Mouse (Mus musculus) cerebellum, adult (tissue): ENCODE results near the gene Cd300ld4.
"Not testable (repeated sequence)": the region's sequence is repeated elsewhere in the genome, so short reads cannot be mapped to it uniquely, and the experiment has no call there.

Source experiments
- ATAC-seq: cut with Nextera tagmentation; 2 replicates; pipeline ENCODE4 v1.9.2; 2017; ENCODE audit warnings: mild to moderate bottlenecking, moderate library complexity, mixed read lengths; ENCODE audit not compliant: insufficient number of reproducible peaks, low FRiP score, low TSS enrichment

Gene Cd300ld4

DNA sequence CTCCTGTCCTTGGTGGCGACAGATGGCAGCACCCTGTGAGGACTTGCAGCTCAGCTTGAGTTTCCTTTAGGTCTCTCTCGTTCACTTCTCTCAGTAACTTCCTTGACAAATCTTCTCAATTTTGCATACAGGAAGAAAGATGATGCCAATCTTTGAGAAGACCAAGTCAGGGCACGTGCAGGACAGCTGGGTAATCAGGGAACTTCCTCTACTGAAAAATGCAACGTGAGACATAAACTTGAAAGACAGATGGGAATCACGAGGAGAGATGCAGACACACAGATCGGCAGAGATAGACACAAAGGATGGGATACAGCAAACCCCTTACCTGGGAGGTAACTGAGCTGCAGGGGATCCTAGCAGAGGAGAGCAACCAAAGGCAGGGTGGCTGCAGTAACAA is at the start of gene Cd300ld4:
TSS of gene Cd300ld4 (minus strand) at position 101 of the 400 bp plus-strand sequence.
- ATAC-seq = not testable (repeated sequence)

DNA sequence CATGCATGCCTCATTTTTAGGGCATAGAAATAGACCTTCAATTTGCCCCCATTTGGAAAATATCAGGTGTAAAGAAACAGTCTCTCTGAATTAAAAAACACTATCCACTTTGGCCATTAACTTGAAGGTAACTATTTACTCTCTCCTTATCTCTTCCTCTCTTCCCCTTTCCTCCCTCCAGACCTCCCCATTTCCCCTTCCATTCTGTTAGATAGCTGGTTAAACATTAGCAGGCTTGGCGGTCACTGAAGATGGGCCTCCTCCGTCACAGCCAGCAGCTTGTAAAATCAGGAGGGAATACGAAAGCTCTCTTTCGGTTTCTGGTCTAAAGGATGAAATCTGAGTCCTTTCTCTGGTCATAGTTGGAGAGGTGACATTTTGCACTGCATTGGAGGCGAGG is 49.0 kb upstream of the Cd300ld4 start:
- no peak for ATAC-seq

DNA sequence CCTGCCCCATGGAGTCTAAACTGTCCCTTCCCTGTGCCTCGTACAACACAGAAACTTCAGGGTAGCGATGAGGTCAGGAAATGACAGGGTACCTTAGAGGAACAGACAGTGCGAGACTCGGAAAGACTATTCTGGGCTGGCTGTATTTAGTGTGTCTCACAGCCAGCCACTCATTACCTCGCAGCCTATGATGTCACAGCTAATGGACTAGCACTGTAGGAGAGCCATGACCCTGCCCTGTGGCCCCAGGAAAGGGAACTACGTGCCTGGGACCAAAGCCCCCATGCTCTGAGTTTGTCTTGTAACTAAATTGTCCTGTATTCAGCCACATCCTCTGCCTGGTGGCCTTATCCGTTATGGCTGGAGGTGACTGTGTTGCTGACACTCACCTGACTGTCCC is 48.6 kb upstream of the Cd300ld4 start:
- no peak for ATAC-seq

DNA sequence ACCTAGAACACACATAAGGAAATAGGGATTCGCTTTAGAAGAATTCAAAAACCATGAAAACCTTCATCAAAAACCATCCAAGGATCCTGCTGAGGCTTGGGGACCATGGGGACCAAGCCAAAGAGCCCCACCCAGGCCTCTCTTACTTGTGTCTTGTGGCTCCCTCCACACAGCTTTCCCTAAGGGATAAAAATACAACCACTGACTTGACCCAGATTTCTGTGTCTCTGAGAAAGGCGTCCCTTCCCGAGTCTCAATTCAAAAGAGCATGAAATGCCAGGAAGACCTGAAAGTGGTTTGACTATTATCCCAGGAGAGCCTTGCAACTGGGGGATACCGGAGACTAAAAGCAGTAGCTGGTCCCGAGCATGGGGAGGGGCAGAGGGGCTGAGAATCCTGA is 46.2 kb upstream of the Cd300ld4 start:
- ATAC-seq = no peak

DNA sequence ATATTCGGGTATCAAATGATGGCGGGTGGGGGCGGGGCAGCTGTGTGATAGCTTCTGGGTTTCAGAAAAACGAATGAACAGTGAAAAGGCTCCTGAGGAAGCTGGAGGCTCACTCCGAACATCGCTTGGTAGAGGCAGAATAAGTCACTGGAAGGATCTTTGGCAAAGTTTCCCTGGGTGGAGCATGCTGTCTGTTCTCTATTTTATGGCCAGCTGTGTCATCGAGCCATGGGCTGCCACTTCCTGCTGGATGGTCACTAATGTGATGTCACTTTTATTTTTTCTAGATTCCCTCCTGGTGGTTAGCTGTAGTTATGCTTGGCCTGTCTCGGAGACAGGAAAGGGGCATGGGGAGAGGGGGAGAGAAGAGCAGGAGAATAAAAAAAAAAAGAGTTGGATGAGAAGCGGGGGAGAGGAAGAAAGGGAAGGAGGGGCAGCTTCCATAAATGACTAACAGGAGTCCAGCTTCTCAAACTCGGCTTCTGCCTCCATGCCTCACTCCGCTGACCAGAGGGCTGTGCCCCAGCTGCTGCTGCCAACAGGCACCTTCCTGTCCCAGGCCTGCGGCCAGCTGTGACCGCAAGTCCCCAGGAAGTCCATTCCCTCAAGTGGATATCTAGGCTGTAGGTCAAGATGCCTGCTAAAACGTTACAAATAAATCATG is 45.0 kb upstream of the Cd300ld4 start:
- no peak for ATAC-seq

DNA sequence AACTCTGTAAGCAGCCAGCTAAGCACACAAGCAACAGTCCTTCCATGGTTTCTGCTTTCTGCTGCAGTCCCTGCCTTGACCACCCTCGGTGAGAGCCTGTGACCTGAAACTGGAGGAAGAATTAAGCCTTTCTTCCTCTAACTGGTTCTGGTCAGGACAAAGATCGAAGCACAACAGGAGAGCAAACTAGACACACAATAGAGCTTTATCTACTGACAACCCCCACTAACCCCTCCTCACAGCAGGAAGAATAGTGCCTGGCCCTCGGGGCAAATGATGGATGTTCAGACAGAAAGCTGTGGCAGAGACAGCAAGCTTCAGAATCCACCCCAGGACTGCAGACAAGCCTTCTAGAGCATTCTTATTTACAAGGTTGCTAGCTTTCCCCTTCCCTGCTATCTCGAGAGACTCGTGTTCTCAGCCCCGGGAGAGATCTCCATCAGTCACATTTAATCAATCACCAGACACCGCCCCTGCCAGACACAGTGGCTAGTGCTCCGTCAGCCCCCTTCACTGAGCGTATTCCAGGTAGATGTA is 44.3 kb upstream of the Cd300ld4 start:
- no peak for ATAC-seq

DNA sequence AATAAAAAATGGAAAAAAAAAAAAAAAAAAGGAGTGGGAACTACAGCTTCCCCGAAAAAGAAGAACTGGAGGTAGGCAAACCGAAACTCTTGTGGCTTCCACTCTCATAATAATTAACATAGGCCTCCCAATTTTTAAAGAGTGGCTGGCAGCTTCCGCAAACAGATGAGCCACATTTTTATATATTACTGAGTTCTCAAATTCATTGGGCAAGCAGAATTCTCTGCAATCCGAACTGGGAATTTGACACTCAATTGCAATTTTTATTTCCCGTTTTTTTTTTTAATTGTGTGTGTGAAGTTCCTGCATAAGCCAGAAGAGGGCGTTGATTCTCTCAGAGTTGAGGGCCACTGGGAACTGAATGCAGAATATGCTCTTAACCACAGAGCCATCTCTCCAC is 40.0 kb upstream of the Cd300ld4 start:
- no peak for ATAC-seq

DNA sequence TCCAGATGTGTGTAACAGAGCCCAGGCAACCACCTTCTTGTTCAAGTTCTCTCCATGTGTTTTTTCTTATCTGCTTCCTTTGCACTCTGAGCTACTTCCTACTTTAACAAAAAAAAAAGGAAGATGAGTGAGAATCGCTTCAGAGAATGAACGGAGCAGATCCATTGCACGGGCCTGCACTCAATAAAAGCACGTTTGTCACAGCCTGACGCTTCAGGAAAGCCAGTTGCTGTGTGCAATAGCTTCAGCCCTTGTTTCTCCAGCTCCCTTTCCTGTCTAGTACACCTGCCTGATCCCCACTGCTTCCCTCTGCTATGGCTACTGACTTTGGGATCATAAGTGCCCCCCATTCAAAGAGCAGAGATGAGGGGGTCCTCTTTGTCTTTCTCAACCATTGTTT is 35.3 kb upstream of the Cd300ld4 start, which contains the start of gene Cd300e:
TSS of gene Cd300e (minus strand) at position 101 of the 400 bp plus-strand sequence.
- no peak for ATAC-seq

DNA sequence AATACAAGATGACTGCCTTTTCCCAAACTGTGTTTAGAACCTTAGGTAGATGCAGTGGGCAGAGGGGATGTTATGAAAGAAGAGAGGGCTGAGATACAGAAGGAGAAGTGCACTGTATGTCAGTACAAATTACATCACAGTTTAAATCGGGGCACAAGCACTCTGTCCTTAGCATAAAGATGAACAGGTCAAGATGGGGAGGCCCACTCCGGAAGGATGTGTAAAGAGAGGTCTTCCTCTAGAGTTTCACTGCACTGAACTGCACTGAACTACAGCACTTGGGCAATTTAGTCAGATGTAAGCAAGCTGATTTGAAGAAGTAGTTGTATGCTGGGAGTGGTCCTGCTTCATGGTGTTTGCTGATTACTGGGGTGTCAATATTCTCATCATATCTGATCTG is 33.0 kb upstream of the Cd300ld4 start:
- no peak for ATAC-seq

DNA sequence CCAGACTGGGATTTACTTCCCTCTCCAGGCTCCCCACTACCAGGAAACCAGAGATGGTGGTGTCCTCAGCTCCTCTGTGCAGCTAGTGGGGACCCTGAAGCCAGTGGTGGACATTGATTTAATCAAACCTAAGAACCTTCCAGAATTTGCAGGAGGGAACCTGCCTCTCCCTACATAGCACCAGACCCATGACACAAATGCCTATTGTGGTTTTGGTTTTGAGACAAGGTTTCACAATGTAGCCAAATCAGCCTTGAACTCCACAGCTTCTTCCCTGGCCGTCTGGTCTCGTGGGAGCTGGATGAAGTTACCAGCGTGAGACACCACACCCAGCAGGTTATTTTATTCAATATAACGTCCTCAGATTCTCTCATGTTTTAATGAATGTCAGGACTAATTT is 31.9 kb upstream of the Cd300ld4 start:
- ATAC-seq = no peak

DNA sequence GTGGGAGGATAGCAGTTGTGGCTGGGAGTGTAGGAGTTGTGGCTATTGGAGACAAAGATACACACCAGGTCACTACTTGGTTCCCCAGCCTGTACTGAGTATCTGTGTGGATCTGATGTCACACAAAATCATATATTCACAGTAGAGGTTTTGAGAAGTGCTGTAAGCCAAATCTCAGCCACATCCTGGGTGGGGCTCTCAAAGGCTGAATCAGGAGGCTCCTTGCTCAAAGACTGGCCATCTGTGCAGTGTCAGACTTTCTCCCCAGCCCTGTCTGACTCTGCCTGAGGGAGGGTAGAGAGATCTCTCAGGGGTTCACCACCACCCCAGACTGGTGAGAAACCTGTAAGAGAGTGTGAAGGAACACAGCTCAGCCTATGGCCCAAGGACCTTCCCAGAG is 27.7 kb upstream of the Cd300ld4 start:
- ATAC-seq = no peak

DNA sequence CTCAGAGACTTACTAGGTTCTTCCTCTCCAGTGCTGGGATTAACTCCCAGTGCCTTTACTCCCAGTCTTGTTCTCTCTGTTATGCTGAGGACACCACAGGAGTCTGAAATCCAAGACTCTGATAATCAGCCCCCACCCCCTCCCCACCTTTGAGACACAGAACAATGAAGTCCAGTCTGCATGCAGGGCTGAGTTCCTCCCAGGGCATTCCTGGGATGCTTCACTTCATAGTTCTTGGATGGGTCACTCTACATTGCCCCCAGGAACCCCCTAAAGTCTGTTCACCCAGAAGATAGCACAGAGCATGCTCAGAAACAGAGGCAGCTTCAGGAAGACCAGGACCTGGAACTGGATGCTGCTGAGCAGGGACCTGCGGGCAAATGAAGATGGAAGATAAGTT is 26.2 kb upstream of the Cd300ld4 start:
- no peak for ATAC-seq

DNA sequence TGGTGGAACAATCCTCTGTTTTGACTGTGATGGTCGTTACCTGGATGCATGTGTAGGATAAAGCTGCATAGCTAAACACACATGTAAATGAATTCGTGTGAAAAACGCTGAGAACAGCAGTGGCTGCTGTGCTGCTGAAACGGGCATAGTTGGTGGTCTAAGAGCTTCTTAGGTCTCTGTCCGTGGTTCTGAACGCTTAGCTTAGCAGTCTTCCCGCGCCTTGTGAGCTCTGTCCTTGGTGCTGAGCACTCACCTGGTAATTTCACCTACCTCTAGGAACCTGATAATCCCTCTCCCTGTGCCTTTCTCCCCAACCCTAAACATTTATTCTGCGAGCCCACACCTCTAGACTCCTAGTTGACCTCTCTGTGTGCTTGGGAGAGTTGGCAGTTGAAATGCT is 25.4 kb upstream of the Cd300ld4 start:
- no peak for ATAC-seq

DNA sequence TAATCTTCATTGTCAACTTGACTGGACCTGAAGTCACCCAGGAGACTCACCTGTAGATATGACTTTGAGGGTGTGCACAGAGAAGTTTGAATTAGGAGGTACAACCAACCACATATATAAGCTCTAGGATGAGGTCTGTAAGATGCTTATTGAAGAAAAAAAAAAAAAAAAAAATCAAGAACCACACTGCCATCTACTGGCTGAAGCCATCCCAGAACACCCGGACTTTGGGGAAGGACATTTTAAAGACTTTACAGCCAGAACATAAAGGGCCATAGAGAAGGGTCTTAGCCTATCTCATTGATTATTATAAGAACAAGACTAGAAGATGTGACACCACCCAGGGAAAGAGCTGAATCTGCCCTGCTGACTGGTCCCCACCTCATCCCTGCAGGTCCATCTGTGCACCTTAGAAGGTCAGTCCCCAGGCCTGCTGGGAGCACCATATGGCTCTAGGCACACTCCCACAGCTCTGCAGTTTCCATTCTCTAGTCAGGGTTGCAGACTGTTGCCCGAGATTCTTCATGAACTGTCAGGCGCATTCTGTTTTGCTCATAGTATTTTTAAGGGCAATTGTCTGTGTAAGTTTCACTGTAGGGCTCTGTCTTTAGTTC is 22.6 kb upstream of the Cd300ld4 start:
- ATAC-seq = peak; percentile 90

DNA sequence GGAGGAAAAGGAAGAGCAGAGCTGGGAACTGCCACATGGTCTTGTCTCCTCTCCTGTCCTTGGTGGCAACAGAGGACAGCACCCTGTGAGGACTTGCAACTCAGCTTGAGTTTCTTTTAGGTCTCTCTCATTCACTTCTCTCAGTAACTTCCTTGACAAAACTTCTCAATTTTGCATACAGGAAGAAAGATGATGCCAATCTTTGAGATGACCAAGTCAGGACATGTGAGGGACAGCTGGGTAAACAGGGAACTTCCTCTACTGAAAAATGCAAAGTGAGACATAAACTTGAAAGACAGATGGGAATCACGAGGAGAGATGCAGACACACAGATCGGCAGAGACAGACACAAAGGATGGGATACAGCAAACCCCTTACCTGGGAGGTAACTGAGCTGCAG is 21.4 kb upstream of the Cd300ld4 start, which contains the start of gene Cd300ld3:
TSS of gene Cd300ld3 (minus strand) at position 151 of the 400 bp plus-strand sequence.
- ATAC-seq = no peak

DNA sequence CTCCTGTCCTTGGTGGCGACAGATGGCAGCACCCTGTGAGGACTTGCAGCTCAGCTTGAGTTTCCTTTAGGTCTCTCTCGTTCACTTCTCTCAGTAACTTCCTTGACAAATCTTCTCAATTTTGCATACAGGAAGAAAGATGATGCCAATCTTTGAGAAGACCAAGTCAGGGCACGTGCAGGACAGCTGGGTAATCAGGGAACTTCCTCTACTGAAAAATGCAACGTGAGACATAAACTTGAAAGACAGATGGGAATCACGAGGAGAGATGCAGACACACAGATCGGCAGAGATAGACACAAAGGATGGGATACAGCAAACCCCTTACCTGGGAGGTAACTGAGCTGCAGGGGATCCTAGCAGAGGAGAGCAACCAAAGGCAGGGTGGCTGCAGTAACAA is 10.9 kb upstream of the Cd300ld4 start, which contains the start of gene Cd300ld5:
TSS of gene Cd300ld5 (minus strand) at position 101 of the 400 bp plus-strand sequence.
- not testable (repeated sequence) for ATAC-seq

DNA sequence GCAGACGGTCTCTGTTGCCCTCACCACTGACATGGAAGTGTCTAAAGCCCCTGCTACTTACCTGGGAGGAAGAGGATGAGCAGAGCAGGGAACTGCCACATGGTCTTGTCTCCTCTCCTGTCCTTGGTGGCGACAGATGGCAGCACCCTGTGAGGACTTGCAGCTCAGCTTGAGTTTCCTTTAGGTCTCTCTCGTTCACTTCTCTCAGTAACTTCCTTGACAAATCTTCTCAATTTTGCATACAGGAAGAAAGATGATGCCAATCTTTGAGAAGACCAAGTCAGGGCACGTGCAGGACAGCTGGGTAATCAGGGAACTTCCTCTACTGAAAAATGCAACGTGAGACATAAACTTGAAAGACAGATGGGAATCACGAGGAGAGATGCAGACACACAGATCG is 10.7 kb downstream of the Cd300ld4 start, which contains the start of gene Cd300ld2:
TSS of gene Cd300ld2 (minus strand) at position 101 of the 400 bp plus-strand sequence.
- ATAC-seq = not testable (repeated sequence)

DNA sequence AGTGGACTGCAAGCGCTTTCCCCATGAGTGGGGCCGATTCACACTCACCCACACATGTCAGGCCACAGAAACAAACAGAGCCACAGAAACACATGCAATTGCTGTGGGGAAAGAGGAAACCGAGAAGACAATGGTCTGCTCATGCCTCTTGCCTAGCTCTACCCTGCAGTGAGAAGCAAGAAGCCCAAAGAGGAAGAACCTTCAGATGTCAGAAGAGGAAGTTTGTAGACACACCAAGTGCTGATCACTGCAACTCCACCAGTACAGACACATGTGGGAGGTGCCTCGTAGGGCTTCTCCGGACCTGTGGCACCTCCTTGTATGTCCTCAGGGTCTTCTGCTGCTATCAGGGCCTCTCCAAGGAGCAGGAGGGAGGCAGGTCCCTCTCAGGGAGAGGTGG is 22.7 kb downstream of the Cd300ld4 start:
- no peak for ATAC-seq

DNA sequence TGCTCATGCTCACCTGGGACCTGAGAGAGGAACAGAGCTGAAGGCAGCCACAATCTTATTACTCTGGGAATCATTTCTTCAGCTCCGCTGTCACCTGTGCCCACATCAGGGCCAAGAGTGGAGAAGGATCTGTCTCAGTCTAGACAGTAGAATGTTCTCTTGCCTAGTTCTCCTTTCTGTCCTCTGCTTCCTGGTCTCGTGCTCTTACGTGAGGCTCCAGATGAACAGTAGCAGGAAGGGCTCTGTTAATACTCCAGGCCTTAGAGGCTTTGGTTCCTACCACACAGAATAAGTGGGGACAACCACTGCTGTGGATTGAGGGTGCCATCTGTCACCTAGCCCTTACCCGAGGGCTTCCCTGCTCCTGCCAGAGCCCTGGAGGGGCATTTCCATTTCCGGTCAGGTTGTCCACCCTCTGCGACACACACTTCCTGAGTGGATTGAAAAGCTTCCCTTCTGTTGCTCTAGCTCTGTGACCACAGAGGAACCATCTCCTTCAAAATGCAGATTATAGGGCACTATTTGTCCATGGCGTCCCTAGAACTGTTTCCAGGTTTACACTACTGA is 25.3 kb downstream of the Cd300ld4 start, which contains the start of gene Cd300c2:
TSS of gene Cd300c2 (minus strand) at position 407 of the 567 bp plus-strand sequence.
- ATAC-seq = no peak

DNA sequence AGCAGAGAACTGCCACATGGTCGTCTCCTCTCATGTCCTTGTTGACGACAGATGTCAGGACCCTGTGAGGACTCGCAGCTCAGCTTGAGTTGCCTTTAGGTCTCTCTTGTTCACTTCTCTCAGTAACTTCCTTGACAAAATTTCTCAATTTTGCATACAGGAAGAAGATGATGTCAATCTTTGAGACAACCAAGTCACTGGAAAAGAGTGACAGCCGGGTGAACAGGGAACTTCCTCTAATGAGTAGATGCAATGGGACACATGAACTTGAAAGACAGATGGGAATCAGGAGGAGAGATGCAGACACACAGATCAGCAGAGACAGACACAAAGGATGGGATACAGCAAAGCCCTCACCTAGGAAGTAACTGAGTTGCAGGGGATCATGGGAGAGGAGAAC is 37.0 kb downstream of the Cd300ld4 start, which contains the start of gene Cd300ld:
TSS of gene Cd300ld (minus strand) at position 130 of the 400 bp plus-strand sequence.
- no peak for ATAC-seq

DNA sequence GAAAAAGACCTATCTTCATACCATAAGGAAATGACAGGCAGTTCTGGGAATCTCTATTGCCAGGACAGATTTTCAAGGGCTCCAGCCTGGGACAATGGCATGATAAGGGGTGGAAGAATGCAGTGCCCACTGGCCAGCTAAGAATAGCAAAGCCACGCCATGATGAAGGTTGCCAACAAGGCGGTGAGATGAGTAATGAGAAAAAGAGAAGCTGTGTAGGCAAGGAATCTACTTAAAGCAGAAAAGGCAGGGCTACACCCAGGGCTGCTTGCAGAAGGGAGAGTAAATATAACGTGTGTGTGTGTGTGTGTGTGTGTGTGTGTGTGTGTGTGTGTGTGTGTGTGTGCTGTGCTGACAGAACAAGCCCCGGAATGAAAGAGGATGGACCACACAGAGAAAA is 44.9 kb downstream of the Cd300ld4 start:
- no peak for ATAC-seq
